Mouse (Mus musculus) neural tube, embryonic 10.5 days (tissue): ENCODE measurements around the gene Nav3.

Experiments
- DNase-seq: peaks from one replicate; pipeline ENCODE4 v3.0.0-alpha.2; 2017; ENCODE audit warnings: low spot score; ENCODE audit errors: extremely low spot score

Nav3 gene

DNA sequence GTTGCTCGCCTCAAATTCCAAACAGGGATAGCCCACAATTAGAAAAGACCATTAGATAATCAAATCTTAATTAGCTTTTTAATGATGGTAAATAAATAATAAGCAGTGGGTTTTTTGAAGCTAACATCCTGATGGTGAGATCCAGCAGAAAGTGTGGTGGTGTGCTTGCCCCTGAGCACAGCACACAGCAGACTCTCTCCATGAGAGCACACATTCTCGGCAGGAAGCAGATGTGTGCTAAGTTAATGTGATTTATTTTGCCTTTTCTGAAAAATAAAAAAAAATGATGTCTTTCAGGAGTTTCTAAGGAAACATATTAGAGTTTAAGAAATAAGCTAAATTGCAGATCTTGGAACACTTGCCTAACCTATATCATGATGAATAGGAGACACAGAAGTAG is 531.9 kb downstream of the Nav3 start:
- no peak for DNase-seq

DNA sequence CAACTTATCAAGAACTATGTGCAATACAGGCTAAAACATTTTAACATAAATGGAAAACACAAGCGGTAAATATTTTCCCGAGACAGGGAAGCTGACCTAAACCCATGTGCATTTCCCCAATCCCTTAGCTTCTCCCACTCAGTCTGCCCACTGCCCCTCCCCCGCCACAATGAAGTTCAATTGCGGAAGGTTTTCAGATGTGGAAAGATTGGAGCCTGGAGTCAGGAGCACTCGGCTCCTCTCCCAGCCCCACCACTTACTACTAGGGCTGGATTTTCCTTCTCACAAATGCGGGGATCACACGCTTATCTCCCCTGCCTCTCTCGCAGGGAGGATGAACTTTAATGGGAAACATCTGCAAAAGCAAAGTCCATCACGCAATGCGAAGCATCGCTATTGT is 534.6 kb downstream of the Nav3 start:
- peak; percentile 27 for DNase-seq

DNA sequence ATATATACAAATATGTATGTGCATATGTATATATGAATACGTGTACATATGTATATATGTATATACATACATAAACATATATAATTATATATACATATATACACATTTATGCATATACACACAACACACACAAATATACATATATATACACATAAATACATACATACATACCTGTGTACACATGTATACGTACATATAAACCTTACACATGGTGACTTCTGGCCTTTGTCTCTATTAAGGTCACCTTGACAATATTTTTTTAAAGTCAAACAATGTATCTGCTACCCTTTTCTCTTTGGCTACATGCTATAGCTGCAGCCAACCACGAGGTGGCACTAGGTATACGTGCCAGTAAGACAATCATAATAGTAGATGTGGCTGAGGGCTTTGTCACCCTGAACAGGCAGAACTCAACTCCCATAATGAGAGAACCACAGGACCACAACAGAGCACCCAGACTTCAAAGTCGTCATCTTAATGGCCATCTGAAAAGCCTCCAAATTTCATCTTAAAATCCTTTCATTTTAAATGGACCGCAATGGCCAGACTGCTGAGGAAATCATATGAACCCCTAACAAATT is 535.3 kb downstream of the Nav3 start:
- DNase-seq, result peak; percentile 51

DNA sequence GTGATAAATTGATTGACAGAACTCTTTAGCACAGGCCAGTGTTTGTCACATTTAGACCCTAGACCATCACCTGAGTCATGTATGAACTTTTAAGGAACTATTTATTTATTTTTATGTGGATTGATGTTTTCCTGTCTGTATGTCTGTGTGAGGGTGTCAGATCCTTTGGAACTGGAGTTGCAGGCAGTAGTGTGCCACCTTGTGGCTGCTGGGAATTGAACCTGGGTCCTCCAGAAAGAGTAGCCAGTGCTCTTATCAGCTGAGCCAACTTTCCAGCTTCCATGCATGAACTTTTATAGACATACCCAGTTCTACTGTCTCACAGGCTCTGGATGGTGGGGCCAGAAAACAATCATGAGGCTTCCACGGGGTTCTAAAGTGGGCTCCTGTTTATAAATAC is 536.5 kb downstream of the Nav3 start:
- DNase-seq, result no peak

DNA sequence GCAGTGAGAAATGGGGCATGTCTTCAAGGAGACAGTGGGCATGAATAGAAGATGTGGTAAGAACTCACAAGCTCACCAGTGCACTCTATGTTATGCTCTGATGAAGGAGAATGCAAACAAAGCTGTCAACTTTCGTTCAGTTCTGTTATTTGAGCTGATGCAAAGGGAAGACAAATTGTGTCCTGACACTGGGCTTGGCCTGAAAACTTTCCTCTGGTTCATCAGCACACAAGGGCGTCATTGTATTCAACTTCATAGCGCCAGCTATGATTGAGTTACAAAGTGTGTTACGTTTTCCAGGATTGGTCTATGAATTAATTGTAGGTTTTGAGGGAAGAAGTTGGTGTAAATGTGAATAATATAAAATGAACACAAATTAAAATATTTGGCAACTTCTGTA is 548.8 kb downstream of the Nav3 start:
- no peak for DNase-seq

DNA sequence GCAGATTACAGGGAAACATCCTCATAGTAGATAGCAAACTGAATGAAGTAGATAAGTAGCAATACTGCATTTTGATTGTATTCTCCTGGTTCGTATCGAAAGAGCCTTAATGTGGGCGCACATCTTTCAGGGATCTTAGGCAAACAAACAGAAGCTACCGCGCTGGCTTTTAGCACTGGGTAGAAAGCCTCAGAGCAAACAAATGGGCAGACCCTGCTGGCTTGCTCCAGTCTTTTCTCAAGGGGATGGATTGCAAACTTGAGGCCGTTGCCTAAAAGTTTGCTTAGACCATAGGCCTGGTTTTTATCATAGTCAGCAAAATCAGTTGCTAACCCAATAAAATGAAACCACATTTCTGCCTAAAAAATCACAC is 549.6 kb downstream of the Nav3 start:
- DNase-seq, result no peak

DNA sequence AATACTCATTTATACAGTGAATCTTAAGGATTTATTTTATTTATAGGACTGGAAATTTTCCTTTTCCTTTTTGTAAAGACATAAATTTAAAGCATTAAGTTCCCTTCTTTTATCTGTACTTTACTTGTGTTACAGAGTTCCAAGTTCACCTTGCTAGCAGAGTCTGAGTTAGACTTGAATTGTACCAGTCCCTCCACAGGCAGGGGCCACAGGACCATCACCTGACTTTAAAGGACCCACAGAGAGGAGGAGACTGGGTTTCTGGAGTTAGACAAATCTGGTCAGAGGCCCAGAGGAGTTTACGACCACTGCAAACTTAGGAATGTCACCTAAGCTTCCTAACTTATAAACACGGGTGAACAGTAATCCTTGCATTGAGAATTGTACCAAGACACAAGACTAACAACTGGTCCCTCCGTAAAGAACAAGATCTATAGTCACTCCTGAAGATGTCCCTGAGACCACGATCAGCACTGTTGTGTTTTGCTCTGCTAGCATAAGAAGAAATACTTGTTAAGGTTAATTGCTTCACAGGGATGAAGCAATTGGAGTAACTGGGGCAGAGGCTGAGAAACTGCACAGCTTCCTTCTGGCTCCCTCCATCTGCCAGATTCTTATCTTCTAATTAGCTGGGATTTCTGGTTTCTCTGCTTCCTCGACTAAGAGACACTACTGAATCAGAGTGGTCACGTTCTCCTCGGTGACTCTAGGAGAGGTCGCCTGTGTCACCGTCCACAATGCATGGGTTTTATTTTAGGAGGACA is 550.2 kb downstream of the Nav3 start:
- DNase-seq, result no peak

DNA sequence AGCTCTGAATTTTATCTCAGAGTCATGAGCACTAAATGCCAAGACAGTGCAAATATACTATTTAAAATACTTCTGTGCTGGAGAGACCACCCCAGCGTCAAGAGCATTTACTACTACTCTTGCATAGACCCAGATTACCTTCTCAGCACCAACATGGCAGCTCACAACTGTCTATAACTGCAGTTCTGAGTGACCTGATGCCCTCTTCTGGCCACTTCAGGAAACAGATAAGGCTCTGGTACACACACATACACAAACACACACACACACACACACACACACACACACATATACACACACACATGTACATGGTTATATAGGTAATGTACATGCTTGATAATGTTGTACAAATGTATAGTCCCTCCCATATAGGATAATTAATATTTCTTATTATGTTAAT is 551.2 kb downstream of the Nav3 start:
- no peak for DNase-seq

DNA sequence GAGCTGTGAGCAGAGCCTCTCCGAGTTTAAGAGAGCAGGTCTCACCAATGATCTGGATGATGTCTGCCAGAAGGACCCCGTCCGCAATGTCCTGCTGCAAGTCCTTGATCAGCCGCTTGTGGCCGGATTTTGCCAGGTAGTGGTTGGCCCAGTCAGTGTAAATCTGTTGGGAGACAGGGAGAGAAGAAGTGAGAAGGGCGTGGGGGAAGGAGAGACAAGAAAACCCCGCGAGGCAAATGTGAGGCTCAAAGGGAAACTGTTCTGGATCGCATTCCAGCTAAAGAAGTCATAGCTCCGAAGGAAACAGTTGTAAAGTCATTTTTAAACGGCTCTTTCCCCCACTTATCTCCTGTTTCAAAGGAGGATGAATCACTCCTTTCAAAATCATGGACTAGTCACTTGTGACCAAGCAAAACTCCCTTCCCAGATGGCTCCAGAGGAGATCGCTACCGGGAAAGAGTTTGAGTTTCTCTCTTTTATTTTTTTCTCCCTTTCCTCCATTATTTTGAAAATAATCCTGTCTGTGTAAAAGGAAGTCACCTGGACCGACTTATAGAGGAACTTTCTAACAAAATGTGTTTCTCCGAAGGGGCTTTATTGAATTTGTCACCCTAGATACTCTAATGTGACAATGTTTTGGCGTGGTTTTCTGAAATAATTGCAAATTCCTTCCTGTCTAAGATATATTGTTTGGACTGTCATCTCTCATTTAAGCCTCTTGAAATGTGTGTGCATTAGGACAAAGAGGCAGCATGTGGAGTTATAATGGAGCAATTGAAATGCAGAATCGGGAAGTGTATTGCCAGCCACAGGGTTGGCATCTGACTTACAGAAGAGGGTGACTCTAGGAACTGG is 552.1 kb downstream of the Nav3 start:
- DNase-seq, result no peak

DNA sequence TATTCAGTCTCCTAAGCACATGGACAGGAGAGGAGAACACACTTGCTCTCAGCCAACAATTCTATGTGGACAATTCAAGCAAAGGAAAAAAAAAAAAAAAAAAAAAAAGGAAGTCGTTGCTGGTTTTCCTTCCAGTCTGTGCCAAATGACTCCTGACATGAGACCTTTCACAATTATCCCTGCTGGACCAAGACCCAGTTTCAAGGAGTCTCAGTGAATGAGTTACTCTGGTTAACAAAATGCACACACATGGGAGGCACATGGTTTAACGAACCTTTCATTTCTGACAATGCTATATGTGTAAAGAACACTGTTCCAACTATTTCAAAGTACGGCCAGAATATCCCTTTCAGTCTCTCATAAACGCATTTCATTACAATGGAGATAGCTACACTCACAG is 552.8 kb downstream of the Nav3 start:
- no peak for DNase-seq

DNA sequence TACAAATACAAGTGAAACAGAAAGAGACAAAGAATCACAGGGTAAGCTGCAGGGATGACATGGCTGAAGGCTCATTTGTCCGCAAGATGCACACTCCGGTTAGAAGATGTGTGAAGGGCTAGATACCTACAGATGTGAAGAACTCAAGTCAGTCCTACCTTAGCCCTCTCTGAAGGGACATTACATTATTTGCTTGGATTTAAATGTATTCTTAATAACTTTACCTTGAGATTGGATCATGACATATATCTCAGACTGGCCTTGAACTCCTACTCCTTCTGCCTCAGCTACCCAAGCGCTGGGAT is 566.9 kb downstream of the Nav3 start:
- no peak for DNase-seq

DNA sequence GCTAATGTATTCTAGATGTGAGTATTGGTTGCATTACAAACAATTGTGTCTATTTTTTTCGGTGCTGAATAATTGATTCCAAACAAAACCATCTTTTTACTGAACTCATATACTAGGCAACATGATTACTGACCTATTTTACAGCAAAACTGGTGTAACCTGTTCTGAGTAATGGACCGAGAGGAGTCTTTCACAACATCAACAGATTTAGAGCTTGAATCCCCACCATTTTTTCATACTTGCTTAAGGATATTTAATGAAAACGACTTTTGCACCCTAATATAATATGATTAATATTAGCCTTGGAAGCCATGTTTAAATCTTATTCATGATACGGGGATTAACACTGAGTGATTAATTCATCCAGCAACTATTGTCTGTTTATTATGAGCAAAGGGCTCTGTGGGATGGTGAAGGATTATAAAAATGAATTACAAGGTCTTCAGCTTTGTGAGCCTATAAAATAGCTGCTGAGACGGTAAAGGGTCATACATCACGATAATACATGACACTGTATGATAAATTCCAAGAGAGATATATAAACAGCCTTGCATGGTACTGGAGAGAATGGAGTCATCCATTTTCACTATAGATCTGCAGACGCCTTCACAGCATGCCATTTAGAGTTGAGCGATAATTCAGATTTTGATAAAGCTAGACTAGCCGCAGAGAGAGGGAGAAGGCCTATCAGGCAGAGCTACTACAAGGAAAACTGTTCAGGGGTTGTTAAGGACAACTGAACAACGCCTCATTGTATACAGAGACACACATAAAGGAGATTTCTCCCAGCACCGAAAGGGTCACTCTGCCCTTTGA is 567.4 kb downstream of the Nav3 start:
- no peak for DNase-seq

DNA sequence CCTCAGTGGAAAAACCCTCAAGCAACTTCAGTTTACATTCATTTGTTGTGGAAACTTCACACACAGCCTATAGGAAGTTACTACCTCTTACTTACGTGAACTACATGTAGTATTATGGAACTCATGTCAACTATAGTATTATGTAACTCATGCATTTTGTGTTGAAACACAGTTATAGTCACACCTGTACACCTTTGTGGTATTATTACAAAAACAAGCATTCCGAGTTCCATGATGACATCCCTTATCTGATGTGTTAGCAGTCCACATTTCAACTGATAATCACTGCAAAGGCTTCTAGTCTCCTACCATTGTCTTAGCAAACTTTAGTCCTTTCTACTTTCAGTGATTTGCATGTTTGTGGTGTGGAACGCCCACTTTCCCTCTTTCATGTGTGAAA is 568.8 kb downstream of the Nav3 start:
- no peak for DNase-seq

DNA sequence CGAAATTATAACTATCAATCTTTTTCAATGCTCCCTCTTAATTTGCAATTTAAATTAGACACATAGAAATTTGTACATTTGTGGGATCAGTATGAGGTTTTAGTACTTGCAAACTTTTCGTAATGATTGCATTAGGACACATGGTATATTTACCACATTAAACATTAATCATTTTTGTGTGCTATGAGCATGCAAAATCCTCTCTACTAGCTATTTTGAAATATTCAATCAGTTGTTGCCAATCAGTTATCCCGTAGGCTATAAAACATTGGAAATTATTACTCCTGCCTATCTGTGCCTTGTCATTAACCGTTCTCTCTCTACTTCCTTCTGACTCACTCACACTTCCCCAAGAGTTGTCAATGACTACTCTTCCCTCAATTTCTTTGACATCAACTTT is 579.9 kb downstream of the Nav3 start:
- DNase-seq, result no peak

DNA sequence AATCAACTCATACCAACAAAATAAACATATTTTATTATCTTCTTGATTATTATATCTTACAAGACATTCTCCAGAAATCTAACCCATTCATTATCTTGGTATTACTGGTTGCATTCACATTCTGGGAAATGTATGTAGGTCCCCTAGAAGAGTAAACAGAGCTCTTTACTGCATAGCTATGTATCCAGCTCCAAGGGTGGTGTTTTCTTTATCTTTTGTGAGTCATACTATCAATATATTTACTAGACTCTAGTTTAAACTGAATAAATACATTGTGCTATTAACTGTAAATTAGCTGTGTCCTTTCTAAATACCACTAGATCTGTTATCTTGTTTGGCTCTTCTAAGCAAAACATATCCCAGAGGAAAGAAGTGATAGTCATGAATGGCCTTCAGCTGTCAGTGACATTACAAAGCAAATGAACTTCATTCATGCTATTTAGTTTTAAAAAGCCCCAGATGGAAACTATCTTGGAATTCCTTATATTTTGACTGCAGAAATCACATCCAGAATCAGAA is 580.6 kb downstream of the Nav3 start:
- no peak for DNase-seq

DNA sequence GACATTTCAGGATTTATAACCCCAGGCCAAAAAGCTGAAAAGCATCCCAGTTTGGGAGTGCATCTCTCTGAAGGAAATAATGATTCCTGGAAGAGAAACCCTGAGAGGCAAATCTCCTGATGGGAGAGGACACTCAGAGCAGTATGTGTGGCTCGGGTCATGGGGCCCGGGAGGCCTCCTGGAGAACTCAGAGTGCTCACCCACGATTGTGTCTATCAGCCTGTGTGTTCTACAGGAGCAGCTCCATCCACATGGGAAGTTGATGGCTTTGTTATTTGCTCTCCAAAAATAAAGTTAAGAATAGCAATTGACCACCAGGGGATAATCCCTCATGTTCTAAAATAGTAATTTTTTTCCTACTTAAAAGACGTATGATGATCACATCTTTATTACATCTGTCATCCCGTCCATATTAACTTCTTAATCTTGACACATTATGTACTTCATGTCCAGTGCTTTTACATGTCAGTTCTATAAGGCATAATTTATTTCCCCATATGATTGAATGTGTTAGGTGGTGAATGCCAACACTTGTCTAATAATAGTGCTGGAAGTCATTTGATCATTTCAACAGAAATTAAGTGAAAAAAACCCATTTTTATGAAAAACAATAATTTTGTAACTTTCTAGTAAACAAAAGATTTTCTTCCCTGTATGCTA is 581.2 kb downstream of the Nav3 start:
- DNase-seq, result no peak

DNA sequence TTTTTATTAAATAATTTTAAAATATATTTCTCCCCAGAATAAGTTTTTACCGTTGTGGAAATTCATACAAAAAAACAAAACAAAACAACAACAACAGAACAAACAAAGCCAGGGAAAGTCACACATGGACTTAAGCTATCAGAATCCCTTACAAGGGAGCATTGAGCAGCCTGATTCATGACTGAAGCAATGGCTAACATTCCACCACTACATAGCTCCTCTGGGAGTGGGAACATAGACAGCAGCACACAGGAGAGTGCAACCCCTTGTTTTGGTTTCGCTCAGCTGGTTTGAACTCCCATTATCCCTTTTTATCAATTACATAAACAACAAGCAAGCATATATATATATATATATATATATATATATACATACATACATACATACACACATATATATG is 589.9 kb downstream of the Nav3 start:
- no peak for DNase-seq

DNA sequence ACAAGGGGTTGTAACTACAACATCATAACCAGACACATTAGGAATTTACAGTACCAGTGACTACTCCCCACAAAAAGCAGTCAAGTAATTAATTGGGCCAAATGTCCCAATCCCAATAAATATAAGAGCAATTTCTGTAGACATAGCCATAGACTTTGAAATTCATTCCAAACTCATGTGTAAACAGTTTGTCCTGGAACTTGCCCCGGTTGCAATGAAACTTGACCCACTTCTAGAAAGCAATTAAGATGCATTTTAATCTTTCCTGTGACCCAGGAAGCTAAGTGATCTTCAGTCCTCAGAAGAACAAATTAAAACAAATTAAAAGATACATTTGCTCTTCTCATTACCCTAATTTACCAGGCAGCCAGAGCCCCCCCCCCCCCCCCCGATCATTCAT is 590.6 kb downstream of the Nav3 start:
- no peak for DNase-seq

DNA sequence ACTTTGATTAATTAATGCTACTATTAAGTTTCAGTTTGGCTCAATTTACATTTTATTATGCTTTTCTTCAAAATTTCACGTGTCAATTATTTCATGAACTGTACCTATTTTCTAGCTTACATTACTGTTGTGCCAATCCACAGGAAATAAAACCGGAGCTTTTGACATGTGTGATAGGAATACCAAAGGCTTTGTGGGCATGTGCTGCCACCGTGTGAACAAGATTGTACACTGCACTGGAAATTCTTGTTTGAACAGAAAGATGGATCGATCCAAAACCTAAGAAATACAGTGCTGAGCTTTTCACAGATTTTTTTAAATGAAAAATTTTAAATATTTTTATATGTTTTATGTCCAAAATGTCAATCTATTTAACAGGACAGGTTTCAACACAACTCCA is 591.3 kb downstream of the Nav3 start:
- peak; percentile 31 for DNase-seq

DNA sequence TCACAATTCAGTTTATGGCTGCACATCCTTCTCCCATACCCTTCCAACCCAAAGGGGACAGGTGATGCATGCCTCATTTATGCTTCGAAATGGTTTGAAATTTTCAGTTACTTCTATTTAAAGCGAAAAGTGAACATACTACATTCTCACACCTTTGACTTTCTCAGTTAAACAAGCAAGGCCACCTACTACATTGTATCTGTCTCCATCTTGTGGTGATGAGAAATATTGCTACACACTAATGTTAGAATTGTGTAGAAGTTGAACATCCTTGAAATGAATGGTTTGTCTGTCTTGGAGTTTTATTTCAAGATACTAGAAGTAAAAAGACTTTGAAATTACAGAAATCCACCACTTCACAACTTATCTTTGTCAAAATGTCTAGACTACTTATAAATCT is 594.7 kb downstream of the Nav3 start:
- no peak for DNase-seq

DNA sequence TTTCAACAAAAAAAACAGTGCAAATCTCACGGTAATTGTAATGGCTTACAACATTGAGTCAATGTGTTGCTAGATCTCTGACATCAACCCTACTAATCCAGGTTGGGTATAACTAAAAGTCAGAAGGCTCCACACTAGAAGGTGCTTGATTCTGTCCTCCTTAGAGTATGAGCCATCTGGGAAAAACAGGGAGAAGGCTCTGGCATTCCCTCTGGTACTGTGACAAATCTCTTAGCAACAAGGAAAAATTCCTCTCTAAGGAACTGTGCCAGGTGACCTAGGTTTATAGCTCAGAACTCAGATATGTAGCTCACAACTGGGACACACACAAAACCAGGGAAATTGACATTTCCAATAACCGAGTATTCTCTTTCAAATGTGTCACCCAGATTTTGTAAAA is 597.4 kb downstream of the Nav3 start:
- no peak for DNase-seq
